Mouse (Mus musculus): ENCODE data around the gene Nfe2l2.

The Nfe2l2 gene

DNA sequence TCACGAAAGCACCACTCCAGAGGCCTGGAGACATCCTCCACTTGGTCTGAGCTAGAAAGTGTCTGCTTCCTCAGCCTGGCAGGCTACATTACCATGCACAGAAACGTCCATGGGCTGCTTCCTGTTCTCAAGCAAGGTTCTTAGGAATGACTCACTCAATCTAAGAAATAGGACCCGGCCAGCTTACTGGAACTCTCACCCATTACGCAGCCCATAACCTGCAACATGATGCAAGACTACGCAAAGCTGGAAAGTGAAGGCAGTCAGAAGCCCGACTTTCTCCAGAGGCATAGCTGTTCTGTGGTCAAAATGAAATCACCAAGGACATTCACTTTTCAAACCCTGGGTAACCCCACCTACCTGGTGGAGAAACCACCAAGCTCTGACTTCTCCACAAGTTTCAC is 19.0 kb downstream of the Nfe2l2 start:
- no peak for DNase-seq (ENCODE audit: low read depth, low spot score)

DNA sequence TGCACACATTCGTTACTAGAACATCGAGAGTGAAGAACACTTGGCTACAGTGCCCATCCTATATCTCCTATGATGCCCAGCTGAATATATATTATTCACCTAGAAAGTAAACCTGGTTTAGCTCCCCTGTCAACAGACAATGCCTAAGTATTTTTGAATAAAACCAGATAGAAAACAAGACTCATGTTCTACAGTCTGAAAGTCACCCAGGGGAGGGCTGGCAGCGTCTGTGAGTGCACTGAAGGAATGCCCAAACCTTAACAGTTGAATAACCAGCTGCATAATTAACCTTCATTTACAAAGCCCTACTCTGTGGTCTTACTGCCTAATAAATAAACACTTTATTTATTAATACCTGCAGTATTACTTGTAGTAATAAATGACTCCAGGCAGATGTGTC is 19.9 kb downstream of the Nfe2l2 start:
- DNase-seq (ENCODE audit: low read depth, low spot score): no peak

DNA sequence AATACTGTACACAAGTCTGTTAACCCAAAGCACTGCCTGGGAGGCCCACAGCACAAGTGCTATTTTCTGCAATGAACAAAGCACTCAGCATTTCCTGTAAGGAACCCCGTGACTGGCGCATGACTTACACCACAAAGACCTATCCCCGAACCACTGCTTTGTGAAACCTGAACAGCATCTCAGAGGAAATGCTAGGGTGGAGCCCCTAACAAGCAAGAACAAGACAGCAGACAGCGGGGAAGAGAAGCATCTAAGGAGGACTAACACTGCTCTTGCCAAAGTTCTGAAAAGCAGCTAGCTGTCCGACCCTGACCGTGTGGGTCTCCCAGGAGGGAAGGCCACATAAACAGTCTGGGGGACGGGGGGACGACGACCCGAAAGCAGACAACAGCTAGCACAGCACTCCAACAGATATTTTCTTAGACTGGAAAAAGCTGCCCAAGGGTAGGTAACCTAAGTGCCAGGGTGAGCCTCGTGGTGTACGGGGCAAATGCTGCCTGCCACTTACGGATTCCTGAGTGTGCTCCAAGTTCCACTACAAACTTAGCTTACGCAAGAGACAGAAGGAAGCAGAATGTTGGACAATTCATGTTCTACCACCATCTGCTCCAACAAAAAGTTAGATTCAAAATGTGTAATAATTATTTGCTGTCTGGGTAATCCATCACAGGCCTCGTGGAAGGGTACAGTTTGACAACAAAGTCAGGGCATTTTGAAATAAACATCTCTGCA is 21.3 kb downstream of the Nfe2l2 start:
- no peak for DNase-seq (ENCODE audit: low read depth, low spot score)

DNA sequence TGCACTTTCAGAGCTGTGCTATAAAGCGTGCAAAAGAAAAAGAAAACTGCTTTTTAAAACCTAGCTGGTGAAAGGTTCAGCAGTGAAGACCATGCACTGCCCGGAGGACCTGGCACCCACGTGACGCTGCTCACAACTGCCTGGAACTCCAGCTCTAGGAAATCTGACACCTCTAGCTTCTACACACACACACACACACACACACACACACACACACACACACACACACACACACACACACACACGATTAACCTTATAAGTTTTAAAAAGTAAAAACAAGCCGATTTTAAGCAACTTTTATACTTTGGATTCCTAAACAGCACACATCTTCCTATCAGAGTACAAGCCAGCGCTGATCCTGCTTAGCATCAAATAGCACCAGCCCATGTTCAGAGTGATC is 23.0 kb downstream of the Nfe2l2 start:
- no peak for DNase-seq (ENCODE audit: low read depth, low spot score)

DNA sequence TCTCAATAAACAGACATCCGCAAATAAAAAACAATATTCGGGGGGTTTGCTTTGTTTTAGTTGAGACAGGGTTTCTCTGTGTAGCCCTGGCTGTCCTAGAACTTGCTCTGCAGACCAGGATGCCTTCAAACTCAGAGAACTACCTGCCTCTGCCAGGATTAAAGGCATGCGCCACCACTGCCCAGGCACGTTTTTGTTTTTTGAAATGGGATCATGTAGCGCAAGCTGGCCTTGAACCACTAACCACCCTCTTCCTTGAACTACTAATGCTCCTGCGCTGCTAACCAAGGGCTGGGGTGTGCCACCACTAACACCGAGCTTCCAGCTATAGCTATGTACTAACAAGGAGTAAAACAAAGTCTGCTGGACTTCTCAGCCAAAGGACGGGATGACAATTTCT is 24.5 kb downstream of the Nfe2l2 start:
- DNase-seq (ENCODE audit: low read depth, low spot score): no peak

DNA sequence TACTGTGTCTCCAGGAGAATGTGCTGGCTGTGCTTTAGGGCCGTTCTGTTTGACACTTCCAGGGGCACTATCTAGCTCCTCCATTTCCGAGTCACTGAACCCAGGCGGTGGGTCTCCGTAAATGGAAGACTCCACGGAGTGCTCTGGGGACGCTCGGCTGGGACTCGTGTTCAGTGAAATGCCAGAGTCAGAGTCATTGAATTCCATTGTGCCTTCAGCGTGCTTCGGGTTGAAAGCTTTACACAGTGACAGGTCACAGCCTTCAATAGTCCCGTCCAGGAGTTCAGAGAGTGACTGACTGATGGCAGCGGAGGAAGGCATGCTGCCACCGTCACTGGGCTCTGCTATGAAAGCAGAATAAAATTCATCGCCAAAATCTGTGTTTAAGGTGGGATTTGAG is 27.9 kb downstream of the Nfe2l2 start:
- DNase-seq (ENCODE audit: low read depth, low spot score): no peak

DNA sequence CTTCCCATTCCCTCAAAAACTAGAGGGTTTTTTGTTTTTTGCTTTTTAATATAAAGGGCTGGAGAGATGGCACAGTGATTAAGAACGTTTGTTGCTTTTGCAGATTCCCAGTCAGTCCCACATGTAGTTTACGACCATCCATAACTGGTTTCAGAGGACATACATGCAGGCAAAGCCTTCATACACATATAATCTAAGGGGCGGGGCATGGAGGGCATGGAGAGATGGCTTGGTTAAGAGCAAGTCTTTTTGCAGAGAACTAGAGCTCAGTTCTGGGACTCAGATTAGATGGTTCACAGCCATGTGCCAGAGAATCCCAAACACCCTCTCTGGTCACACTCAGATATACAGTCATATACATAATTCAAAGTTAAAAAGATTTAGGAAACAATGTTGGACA is 31.9 kb downstream of the Nfe2l2 start:
- no peak for DNase-seq (ENCODE audit: low read depth, low spot score)

DNA sequence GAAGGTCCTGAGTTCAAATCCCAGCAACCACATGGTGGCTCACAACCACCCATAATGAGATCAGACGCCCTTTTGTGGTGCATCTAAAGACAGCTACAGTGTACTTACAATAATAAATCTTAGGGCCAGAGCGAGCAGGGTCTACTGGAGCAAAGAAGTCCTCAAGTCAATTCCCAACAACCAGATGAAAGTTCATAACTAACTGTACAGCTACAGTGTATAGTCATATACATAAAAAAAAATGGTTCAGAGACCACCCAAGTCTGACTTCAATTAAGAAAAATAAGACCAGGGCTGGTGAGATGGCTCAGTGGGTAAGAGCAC is 33.1 kb downstream of the Nfe2l2 start:
- DNase-seq (ENCODE audit: low read depth, low spot score): no peak

DNA sequence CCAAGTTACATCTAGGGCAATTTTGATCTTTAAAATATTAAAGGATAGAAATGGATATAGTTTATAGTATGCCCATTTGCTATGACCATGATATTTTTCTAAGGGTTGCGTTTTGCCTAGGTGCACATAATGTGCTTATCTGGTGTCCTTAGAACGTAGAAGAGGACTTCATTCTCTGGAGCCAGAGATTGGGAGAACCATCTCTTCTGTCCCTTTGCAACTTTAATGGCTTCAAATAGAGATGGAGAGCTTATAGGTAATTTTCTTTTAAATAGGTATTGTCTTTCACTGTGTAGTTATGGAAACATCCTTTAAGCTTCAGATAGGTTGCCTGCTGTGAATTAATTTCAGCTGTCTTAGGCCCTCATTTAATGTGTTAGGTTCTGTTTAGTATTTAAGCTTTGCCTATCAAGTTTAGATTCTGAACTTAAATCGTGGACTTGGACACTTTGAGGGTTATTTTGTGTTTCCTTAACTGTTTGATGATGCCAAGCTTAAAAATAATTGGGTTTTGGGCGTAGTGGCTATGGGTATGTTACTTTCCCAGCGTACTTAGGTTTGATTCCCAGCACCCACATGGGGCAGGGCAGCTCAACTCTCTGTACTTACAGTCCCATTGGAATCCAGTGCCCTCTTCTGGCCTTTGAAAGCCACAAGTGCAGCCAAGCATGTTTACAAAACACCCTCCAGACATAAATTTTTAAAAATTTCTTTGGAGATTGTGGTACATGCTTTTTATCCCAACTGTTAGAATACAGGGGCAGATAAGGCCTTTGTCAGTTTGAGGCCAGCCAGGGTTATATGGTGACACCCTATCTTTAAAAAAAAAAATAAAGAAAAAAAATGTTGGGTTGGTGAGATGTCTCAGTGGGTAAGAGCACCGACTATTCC is 33.8 kb downstream of the Nfe2l2 start:
- no peak for DNase-seq (ENCODE audit: low read depth, low spot score)

DNA sequence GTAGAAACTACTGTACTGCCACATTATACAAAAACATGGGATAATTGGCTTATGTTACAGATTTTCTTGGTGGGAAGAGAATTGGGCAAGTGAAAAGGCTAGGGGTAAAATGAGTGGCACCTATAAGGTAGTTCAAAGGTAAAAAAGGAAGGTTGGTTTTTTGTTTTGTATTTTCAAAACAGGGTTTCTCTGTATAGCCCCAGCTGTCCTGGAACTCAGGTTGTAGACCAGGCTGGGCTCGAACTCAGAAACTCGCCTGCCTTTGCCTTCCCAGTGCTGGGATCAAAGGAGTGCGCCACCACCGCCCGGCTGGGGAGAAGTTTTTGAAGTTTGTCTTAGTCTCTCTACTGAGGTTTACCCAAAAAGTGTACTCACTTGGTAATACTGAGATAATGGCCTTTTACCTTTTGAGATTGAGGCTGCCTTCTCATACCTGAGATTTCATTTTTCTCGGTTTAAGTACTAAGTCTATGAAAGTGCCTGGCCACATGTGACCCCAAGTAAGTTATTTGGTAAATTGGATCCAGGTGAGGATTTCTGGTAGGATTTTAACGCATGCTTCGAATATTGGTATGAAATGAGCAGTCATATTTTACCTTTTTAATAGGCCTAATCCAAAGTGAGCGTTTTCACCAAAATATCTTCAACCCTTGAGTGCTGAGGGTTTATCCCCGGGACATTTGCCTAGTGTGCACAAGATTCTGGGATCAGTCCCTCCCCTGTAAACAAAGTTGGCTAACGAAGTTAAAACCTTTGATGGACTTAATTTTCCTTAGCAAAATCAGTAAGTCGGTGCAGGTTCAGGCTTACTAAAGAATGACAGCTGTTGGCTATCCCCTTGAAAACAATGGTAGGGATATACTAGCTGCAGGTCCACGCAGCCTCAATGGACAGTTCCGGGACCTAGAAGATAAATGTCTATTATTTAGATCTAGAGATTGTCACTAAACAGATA is 34.7 kb downstream of the Nfe2l2 start:
- DNase-seq (ENCODE audit: low read depth, low spot score): no peak

DNA sequence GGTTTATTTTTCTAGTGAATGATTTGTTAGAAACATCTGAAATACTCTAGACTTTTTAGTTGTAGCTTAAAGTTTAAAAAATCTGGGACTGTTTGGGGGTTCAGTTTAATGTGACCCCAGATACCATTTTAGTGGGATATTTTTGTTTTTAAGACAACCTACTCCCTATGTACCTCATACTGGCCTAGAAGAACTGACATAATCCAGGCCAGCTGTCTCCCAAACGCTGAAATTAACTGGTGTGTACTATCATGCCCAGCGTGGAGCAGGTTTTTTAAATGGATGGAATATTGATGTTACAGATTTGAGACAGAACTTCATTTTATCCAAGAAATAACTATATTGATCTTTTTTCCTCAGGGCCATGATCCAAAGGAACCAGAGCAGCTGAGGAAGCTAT is 43.3 kb downstream of the Nfe2l2 start:
- no peak for DNase-seq (ENCODE audit: low read depth, low spot score)

DNA sequence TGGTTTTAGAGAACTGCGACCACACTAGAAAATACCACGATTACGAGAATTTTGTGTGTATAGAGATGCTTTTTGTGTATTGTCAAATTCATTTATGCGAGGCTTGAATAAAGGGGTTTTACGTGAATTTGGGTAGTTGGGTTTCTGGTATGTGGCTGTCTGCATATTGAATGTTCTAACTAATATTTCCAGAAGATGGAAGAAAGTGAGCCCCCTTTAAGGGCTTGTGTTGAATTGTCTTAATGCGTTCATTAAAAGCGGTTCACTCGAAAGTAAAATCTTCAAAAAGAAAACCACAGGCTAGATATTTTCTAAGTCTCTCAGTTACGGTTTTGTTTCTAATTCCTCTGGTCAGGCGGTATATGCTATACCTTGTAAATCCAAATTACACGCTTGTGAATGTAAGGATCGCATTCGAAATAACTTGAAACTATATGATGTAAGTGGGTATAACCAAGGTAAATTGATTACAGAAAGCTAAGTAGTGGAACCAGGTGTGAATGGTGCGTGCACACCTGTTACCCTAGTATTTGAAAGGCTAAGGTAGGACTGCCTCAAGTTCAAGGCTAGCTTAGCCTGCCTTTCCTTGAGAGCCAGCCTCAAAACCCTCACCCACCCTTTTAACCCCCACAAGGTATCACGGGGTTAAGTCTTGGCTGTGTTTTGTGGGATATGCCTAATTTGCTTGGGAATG is 44.0 kb downstream of the Nfe2l2 start:
- no peak for DNase-seq (ENCODE audit: low read depth, low spot score)

DNA sequence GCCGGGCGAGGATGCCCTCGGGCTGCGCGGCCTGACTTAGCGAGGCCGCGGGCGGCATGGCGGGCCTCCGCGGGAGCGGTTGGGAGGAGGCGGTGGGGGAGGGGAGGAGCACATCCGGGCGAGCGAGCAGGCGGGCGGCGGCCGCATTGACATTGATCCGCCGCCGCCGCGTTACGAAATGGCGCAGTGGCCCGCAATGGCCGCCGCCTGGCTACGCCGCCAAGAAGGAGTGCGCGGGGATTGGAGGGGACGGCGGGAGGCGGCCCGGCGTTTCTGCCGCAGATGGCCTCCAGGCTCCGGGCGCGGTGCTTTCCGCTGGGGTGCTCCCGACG is 44.8 kb downstream of the Nfe2l2 start:
- peak; percentile 73 for DNase-seq (ENCODE audit: low read depth, low spot score)

DNA sequence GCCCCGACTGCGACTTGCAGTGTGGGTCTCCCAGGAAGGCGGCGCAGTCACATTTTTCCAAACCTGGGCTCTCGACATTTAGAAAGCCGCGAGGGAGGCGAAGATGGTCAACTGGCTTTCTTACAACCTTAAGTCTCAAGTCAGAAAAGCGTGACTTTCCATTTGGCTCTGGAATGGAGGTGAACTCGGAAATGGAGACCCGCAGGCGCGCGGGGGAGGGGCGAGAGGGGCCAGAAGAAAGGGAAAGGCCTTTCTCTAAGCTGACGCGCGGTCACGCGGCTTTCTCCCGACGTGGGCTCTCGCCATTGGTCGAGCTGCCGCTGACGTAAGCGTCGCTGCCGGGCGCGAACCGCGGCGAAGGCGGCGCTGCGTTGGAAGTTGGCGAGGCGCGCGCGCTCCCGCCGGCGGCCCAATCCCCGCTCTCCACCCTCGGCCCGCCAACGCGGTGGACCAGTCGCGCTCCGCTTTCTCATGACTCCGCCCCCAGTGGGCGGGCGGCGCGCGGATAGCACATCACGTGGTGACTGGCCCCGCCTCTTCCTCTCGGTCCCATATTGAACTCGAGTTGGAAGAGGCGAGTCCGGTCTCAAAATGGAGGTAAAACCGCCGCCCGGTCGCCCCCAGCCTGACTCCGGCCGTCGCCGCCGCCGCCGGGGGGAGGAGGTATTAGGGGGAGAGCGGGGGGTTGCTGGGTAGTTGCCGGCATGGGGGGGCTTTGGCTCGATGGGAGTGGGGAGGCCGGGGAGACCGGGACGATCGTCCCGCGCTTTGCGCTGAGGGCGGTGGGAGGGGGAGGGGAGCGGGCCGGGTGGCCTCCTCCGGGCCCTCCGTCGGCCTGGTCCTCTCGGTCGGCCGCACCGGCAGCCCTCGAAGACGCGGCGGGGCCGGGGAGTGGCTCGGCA is 45.5 kb downstream of the Nfe2l2 start, which contains the start of gene Hnrnpa3:
Gene Hnrnpa3 (plus strand): TSS at position 535 of the 902 bp plus-strand sequence.
- peak; percentile 98 for DNase-seq (ENCODE audit: low read depth, low spot score)

DNA sequence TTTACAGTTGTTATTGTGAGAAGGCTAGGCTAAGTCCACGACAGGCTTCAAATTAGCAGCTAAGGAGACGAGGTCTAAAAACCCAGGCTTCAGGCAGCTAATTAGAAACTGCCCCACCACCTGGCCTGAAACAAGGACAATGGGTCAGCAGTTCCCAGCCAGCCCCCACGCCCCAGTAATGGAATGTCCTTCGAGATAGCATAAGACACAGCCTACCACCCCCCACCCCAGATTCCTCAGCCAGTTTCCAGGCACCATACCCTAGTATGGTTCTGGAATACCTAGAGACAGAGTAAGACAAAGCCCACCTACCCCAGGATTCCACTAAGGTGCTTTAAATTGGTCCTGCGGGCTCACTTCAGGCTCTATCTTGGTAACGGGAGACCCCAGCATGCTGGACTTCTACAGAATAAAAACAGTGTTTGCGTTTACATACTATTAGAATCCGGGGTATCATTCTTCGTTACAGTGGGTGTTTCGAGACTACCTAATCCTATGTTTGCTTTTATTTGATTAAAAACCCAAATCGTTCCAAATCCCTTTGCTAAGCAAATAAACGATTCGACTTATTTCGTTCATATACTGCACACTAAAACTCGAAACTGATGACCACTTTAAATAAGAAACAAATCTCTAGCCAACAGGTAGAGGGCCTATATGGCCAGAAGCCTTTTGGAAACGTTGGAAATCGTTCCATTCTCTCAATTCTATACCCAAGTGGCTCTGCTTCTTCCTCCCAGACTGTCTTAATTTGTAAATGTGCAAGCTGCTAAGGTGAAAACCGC is 46.3 kb downstream of the Nfe2l2 start:
- DNase-seq (ENCODE audit: low read depth, low spot score): no peak

DNA sequence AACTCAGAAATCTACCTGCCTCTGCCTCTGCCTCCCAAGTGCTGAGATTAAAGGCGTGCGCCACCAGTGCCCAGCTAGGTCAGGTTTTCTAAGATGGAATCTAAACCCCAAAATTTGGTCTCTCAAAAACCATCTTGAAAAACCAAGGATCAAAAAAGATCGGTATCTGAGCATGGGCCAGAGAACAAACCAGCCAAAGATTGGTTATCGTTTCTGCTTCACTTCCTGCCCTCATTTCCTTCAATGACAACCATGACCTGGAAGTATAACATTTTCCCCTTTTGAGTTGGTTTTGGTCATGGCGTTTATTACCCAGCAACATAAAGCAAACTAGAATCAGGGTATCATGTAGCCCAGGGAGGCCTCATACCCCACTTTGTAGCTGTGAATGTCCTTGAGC is 47.5 kb downstream of the Nfe2l2 start:
- DNase-seq (ENCODE audit: low read depth, low spot score): no peak

DNA sequence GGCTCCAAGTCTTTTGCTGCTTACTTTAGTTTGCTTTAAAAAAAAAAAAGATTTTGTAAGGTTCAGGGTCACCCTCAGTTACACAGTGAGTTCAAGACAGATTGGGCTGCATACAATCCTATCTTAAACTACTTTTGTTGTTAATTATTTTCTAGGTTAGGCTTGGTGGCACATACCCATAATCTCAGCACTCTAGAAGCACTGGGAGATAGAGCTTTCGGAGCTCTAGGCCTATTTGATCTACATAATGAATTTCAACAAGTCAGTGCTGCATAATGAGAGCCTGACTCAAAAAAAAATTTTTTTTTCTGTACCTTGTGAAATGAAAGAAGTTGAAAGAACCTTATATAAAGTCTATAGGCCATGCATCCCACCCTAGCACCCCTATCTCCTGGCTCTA is 49.8 kb downstream of the Nfe2l2 start:
- DNase-seq (ENCODE audit: low read depth, low spot score): no peak

DNA sequence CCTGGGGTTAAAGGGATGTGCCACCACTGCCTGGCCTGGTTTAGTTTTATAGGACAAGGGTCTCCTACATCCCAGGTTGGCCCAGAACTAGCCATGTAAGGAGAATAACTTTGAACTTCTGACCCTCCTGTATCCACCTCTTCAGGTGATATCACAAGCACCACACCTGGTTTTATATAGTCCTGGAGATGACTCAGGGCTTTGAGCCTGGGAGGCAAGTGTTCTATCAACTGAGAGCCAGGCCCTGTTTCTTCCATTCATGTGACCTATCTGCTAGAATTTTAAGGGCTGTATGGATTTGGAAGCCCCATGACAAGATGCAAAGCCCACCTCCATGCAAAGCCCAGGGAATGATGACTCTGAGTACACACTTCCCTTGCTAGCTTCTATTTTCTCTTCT is 51.3 kb downstream of the Nfe2l2 start:
- no peak for DNase-seq (ENCODE audit: low read depth, low spot score)

DNA sequence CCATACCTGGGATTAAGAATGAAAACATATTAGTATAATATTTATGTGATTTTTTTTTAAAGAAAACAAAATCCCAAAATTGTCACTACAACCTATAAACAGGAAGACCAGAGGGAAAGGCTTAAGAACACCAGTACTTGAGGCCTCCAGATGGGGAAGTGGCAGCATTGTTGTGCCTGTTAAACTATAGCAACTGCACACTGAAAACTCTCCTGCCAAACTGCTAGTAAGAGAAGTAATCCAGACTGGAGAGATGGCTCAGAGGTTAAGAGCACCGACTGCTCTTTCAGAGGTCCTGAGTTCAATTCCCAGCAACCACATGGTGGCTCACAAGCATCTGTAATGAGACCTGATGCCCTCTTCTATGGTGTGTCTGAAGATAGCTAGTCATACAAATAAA is 54.0 kb downstream of the Nfe2l2 start:
- no peak for DNase-seq (ENCODE audit: low read depth, low spot score)

DNA sequence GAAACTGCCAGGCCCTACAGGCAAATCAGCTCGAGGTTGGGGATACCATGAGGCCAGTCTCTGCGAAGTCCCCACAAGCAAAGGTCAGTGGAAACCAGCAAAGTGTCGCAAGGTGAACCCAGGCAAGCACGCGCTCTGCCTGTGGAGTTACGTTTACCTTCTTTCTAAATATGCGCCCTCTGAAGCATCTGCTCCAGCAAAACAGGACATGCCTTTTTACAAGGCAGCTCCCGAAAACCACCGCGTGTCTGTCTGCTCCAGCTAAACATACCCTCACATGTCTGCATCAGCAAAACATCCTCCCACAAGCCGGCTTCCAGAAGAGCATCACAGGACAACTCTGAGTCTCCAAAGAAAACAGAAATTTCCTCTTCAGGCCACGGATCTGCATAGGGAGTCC is 59.2 kb downstream of the Nfe2l2 start:
- no peak for DNase-seq (ENCODE audit: low read depth, low spot score)
